In genomic region chr5:28093874-28094273, GRCm38 (mm10) we compare ENCODE assay signal across 9 mouse cellular contexts. TPM values are rescaled to one million over a fixed set of nuclear protein-coding genes. Genes with fewer than 3 reads are reported as not detected.
DNase-seq lines count a peak whose midpoint lies in the region; ATAC-seq and TF ChIP-seq lines count a peak whose summit lies in the region.
"Had no signal": no experiment of that assay in that cellular context is flagged by ENCODE, and none has a peak within 500 bp of the region (broad histone marks: within the 10 kb centered on the region; RNA-seq: fewer than 3 reads in every experiment).

No protein-coding gene starts in this region.

- no peaks in the 10 kb centered on the region for H3K9me3 ChIP-seq in lung, embryonic 14.5 days (ENCODE audit: low read depth, low read length)
- H3K9me3 ChIP-seq: embryonic facial prominence, embryonic 13.5 days had no signal

- no peaks in the 10 kb centered on the region for H3K36me3 ChIP-seq in lung, embryonic 14.5 days (ENCODE audit: insufficient read depth)
- H3K36me3 ChIP-seq: embryonic facial prominence, embryonic 13.5 days had no signal

- H3K27me3 ChIP-seq in lung, embryonic 14.5 days (ENCODE audit: insufficient read depth, low read length): no peaks in the 10 kb centered on the region
- H3K27me3 ChIP-seq: embryonic facial prominence, embryonic 13.5 days had no signal

- H3K4me3 ChIP-seq in lung, embryonic 14.5 days (ENCODE audit: low read depth, low read length): no peak overlapping the region
- H3K4me3 ChIP-seq: embryonic facial prominence, embryonic 13.5 days had no signal

- ATAC-seq in erythroblast, adult 5-6 weeks (replicated peaks; ENCODE audit: low FRiP score, poor library complexity, severe bottlenecking): peak; percentile 63
- ATAC-seq in lung, embryonic 14.5 days (ENCODE audit: insufficient read depth): no peak; the same call in 1 of the 2 replicates

- 21% methylated on average over 4 of the region's 4 CpGs for WGBS in lung, embryonic 14.5 days

- H3K4me1 ChIP-seq in lung, embryonic 14.5 days (ENCODE audit: insufficient read depth): no peaks in the 10 kb centered on the region
- H3K4me1 ChIP-seq: embryonic facial prominence, embryonic 13.5 days had no signal

- H3K4me2 ChIP-seq in lung, embryonic 14.5 days: no peak overlapping the region
- H3K4me2 ChIP-seq: embryonic facial prominence, embryonic 13.5 days had no signal

- DNase-seq in CD4-positive helper T cell, adult 2 months (ENCODE audit: low read depth, low spot score): peak; percentile 57
- peak; percentile 46 to 66 for DNase-seq in adrenal gland, postnatal 4 days (ENCODE audit: low spot score in 2 of 2)
- peak; percentile 38 for DNase-seq in heart, postnatal 25 days (ENCODE audit: low spot score)
- DNase-seq in kidney, postnatal 4 days: peak; percentile 89 to 90
- DNase-seq in lung, embryonic 14.5 days: peak; percentile 90
- DNase-seq in ovary, adult 18-20 months (ENCODE audit: low spot score): peak; percentile 18
- DNase-seq in testis, postnatal 14 days (ENCODE audit: low spot score): peak; percentile 42

- intact Hi-C loops in heart, postnatal 25 days (cut with DNase I): loop anchor here (1.0 to 10.0 kb wide), 4 partner anchors 63 to 299 kb away; partner anchors contain the start of gene Paxip1

- no peak overlapping the region for H3K27ac ChIP-seq in lung, embryonic 14.5 days (ENCODE audit: low read depth)
- H3K27ac ChIP-seq: embryonic facial prominence, embryonic 13.5 days had no signal

- peak; percentile 90 for TF ChIP-seq CTCF in lung, embryonic 14.5 days (IDR thresholded peaks at IDR 0.05; ENCODE audit: low read depth)

- H3K9ac ChIP-seq in lung, embryonic 14.5 days: no peak overlapping the region
- H3K9ac ChIP-seq: embryonic facial prominence, embryonic 13.5 days had no signal

RNA-seq across cellular contexts. Expression of gene Insig1, which starts 22.7 kb away (rescaled TPM):
- total RNA-seq in adrenal gland, postnatal 4 days (2021): 10 to 100 TPM; 44.5 to 48.8 TPM
- total RNA-seq in erythroblast, adult 5-6 weeks (2015; ENCODE audit: low replicate concordance): 3.8 and 8.4 TPM in 2 replicates
- 7.7 and 10.5 TPM in 2 replicates for total RNA-seq in erythroblast, adult 5-6 weeks (2017; ENCODE audit: low replicate concordance)
- 10 to 100 TPM; 13.8 to 15.0 TPM for total RNA-seq in heart, postnatal 25 days (2021)
- polyA plus RNA-seq in lung, embryonic 14.5 days (2014; fragmentation: Nextera tagmentation; extraction: Ambion mirVana): 66.5 and 74.8 TPM in 2 replicates

Comparison
In these comparisons a context has a peak if more than half of its experiments do, and no peak if none do; other contexts are left out.
1. DNase-seq: peak in every context shown above with its lines; median percentile 90 in lung, embryonic 14.5 days; 90 in kidney, postnatal 4 days; 57 in CD4-positive helper T cell, adult 2 months; 56 in adrenal gland, postnatal 4 days; 42 in testis, postnatal 14 days; 38 in heart, postnatal 25 days; 18 in ovary, adult 18-20 months.